Mouse (Mus musculus) testis, adult 2 months (tissue): Measurements from ENCODE around the gene Gm45233.

Experiments
- CTCF ChIP-seq: fragments of 200-500 bp; IDR thresholded peaks from 2 replicates; pipeline ENCODE4 v1.5.1; 2012; ENCODE audit warnings: low read depth, mild to moderate bottlenecking, inconsistent platforms, low read length, moderate library complexity; ENCODE audit not compliant: control insufficient read depth, insufficient read depth, insufficient replicate concordance
- POLR2A ChIP-seq: fragments of 200-500 bp; IDR thresholded peaks from 2 replicates; pipeline ENCODE4 v1.6.1; 2012; ENCODE audit warnings: low read depth, mild to moderate bottlenecking, inconsistent platforms, low read length, moderate library complexity; ENCODE audit not compliant: control insufficient read depth

GRCm38 (mm10) chr7:43511707-43512478 is 68.0 kb downstream of the Gm45233 start:
- no peak for TF ChIP-seq CTCF
- no peak for TF ChIP-seq POLR2A
